Comparison of ENCODE assay signal across 8 mouse cellular contexts in the genomic region with DNA sequence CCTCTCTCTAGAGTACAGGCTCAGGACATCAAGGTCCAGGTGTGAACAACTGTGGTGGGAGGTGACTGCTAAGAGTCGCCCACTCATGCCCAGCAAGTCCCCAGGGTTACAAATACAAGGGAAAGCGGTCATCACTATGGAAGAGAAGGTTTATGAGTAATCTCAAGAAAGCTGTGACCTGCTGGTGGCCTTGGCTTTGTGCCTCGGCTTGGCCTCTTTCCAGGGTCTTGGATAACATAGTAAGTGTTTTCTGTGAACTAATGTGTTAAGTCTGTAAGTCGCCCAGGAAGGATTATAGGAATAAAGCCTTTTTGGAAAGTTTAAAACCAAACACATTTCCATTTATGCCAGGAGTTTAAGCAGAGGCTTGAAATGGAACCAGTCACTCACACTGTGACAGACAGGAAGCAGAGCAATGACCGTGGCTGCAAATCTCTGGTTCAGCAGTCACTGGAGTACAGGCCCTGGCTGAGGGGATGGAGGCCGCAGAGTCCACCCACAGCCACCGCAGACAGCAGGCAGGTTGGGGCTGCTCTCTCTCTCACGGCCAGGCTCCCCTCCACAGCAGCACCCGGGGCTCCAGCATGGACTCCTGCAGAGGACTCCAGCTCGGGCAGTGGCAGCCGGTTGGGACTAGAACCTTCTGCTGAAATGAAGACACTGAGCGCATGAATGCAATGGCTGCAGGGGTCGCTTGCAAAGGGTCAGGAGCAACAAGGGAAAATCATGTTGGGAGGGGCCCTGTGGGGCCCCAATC. TPM values are rescaled to one million over a fixed set of nuclear protein-coding genes. Genes with fewer than 3 reads are reported as not detected.
DNase-seq lines count a peak whose midpoint lies in the region; ATAC-seq and TF ChIP-seq lines count a peak whose summit lies in the region.

No protein-coding gene starts in this region.

- H3K36me3 ChIP-seq in hindbrain, postnatal 0 days (ENCODE audit: insufficient read depth, low read length), result peaks cover 11% of the 10 kb centered on the region
- peaks cover 48% of the 10 kb centered on the region for H3K36me3 ChIP-seq in hindbrain, embryonic 12.5 days
- H3K36me3 ChIP-seq in heart, embryonic 15.5 days, result peaks cover 27% of the 10 kb centered on the region; the same call in 1 of the 2 replicates
- peaks cover 5% of the 10 kb centered on the region for H3K36me3 ChIP-seq in lung, embryonic 16.5 days (ENCODE audit: control insufficient read depth, insufficient read depth, low read length)
- peaks cover 57% of the 10 kb centered on the region for H3K36me3 ChIP-seq in forebrain, embryonic 14.5 days (ENCODE audit: control insufficient read depth, insufficient read depth, low read length)
- no peaks in the 10 kb centered on the region; the same call in 1 of the 2 replicates for H3K36me3 ChIP-seq in midbrain, embryonic 11.5 days (ENCODE audit: control insufficient read depth, insufficient read depth, low read length)

- no peak for TF ChIP-seq CTCF in hindbrain, postnatal 0 days (IDR thresholded peaks at IDR 0.05; ENCODE audit: low read depth)

- H3K4me3 ChIP-seq in hindbrain, postnatal 0 days (ENCODE audit: low read length), result no peak overlapping the region
- H3K4me3 ChIP-seq in hindbrain, embryonic 12.5 days, result no peak overlapping the region
- no peak overlapping the region for H3K4me3 ChIP-seq in heart, embryonic 15.5 days
- no peak overlapping the region for H3K4me3 ChIP-seq in lung, embryonic 16.5 days (ENCODE audit: low read length)
- no peak overlapping the region for H3K4me3 ChIP-seq in forebrain, embryonic 14.5 days (ENCODE audit: low read depth, low read length)
- H3K4me3 ChIP-seq in midbrain, embryonic 11.5 days (ENCODE audit: low read depth, low read length), result no peak overlapping the region

- no peaks in the 10 kb centered on the region for H3K9me3 ChIP-seq in hindbrain, postnatal 0 days (ENCODE audit: low read length)
- H3K9me3 ChIP-seq in hindbrain, embryonic 12.5 days (replicated peaks), result no peaks in the 10 kb centered on the region
- H3K9me3 ChIP-seq in heart, embryonic 15.5 days (replicated peaks), result no peaks in the 10 kb centered on the region
- H3K9me3 ChIP-seq in lung, embryonic 16.5 days (ENCODE audit: control insufficient read depth, low read length), result no peaks in the 10 kb centered on the region
- H3K9me3 ChIP-seq in forebrain, embryonic 14.5 days (replicated peaks; ENCODE audit: control insufficient read depth, low read length), result no peaks in the 10 kb centered on the region
- H3K9me3 ChIP-seq in midbrain, embryonic 11.5 days (ENCODE audit: control insufficient read depth, low read length), result no peaks in the 10 kb centered on the region

- H3K9ac ChIP-seq in hindbrain, postnatal 0 days (replicated peaks; ENCODE audit: low read length), result no peak overlapping the region
- no peak overlapping the region for H3K9ac ChIP-seq in hindbrain, embryonic 12.5 days
- peak overlapping the region; percentile 7 for H3K9ac ChIP-seq in heart, embryonic 15.5 days
- peak overlapping the region; percentile 22; the same call in 1 of the 2 replicates for H3K9ac ChIP-seq in lung, embryonic 16.5 days (ENCODE audit: low read length)
- no peak overlapping the region; the same call in 1 of the 2 replicates for H3K9ac ChIP-seq in forebrain, embryonic 14.5 days (ENCODE audit: low read length)
- H3K9ac ChIP-seq in midbrain, embryonic 11.5 days (ENCODE audit: low read length), result no peak overlapping the region

- 64% methylated on average over 13 of the region's 13 CpGs for WGBS in hindbrain, postnatal 0 days
- 75% methylated on average over 13 of the region's 13 CpGs for WGBS in hindbrain, embryonic 12.5 days
- WGBS in heart, embryonic 15.5 days, result 45% methylated on average over 13 of the region's 13 CpGs
- 50% methylated on average over 13 of the region's 13 CpGs for WGBS in lung, embryonic 16.5 days
- 83% methylated on average over 13 of the region's 13 CpGs for WGBS in forebrain, embryonic 14.5 days
- 78% methylated on average over 13 of the region's 13 CpGs for WGBS in midbrain, embryonic 11.5 days

- DNase-seq in hindbrain, postnatal 0 days (ENCODE audit: low spot score), result no peak
- DNase-seq in adrenal gland, adult 2 months, result peak; percentile 91
- no peak for DNase-seq in forebrain, embryonic 14.5 days (ENCODE audit: low spot score)
- no peak for DNase-seq in embryo, embryonic 11 days
- no peak for DNase-seq in midbrain, embryonic 11.5 days (ENCODE audit: low spot score, missing footprints)

- no peak for ATAC-seq in hindbrain, postnatal 0 days
- ATAC-seq in hindbrain, embryonic 12.5 days (ENCODE audit: low FRiP score), result no peak
- ATAC-seq in heart, embryonic 15.5 days (replicated peaks; ENCODE audit: insufficient number of reproducible peaks, insufficient read depth, low FRiP score, low read depth), result no peak
- ATAC-seq in lung, embryonic 16.5 days (ENCODE audit: low read depth), result peak; percentile 48
- no peak for ATAC-seq in forebrain, embryonic 14.5 days
- no peak for ATAC-seq in midbrain, embryonic 11.5 days (ENCODE audit: low FRiP score)

- H3K4me1 ChIP-seq in hindbrain, postnatal 0 days (ENCODE audit: insufficient read depth, low read length), result no peaks in the 10 kb centered on the region
- H3K4me1 ChIP-seq in hindbrain, embryonic 12.5 days, result no peaks in the 10 kb centered on the region
- peaks cover 73% of the 10 kb centered on the region for H3K4me1 ChIP-seq in heart, embryonic 15.5 days (replicated peaks)
- peaks cover 17% of the 10 kb centered on the region for H3K4me1 ChIP-seq in lung, embryonic 16.5 days (replicated peaks; ENCODE audit: control insufficient read depth, insufficient read depth, low read length)
- H3K4me1 ChIP-seq in forebrain, embryonic 14.5 days (ENCODE audit: control insufficient read depth, insufficient read depth, low read length), result no peaks in the 10 kb centered on the region
- H3K4me1 ChIP-seq in midbrain, embryonic 11.5 days (ENCODE audit: control insufficient read depth, insufficient read depth, low read length), result no peaks in the 10 kb centered on the region

- no peak overlapping the region for H3K4me2 ChIP-seq in hindbrain, postnatal 0 days (ENCODE audit: low read depth, low read length)
- H3K4me2 ChIP-seq in hindbrain, embryonic 12.5 days (replicated peaks), result no peak overlapping the region
- H3K4me2 ChIP-seq in heart, embryonic 15.5 days, result no peak overlapping the region
- H3K4me2 ChIP-seq in lung, embryonic 16.5 days (ENCODE audit: low read depth, low read length), result no peak overlapping the region
- no peak overlapping the region for H3K4me2 ChIP-seq in forebrain, embryonic 14.5 days (ENCODE audit: low read length)
- H3K4me2 ChIP-seq in midbrain, embryonic 11.5 days, result no peak overlapping the region

- H3K27ac ChIP-seq in hindbrain, postnatal 0 days, result peak overlapping the region; percentile 45; the same call in 1 of the 2 replicates
- H3K27ac ChIP-seq in hindbrain, embryonic 12.5 days, result no peak overlapping the region
- peak overlapping the region; percentile 85 for H3K27ac ChIP-seq in heart, embryonic 15.5 days
- peak overlapping the region; percentile 40; the same call in 1 of the 2 replicates for H3K27ac ChIP-seq in lung, embryonic 16.5 days (ENCODE audit: low read length)
- no peak overlapping the region for H3K27ac ChIP-seq in forebrain, embryonic 14.5 days (ENCODE audit: low read depth, low read length)
- H3K27ac ChIP-seq in midbrain, embryonic 11.5 days (ENCODE audit: low read depth, low read length), result no peak overlapping the region

- no peaks in the 10 kb centered on the region for H3K27me3 ChIP-seq in hindbrain, postnatal 0 days (ENCODE audit: insufficient read depth, low read length)
- H3K27me3 ChIP-seq in hindbrain, embryonic 12.5 days, result peaks cover 4% of the 10 kb centered on the region; the same call in 1 of the 2 replicates
- no peaks in the 10 kb centered on the region for H3K27me3 ChIP-seq in heart, embryonic 15.5 days
- no peaks in the 10 kb centered on the region for H3K27me3 ChIP-seq in lung, embryonic 16.5 days (ENCODE audit: control insufficient read depth, insufficient read depth, low read depth, low read length)
- 0 out of 2 replicates have a peak, but pooled peaks cover 4% of the 10 kb centered on the region for H3K27me3 ChIP-seq in forebrain, embryonic 14.5 days (replicated peaks; ENCODE audit: control insufficient read depth, insufficient read depth, low read length)
- no peaks in the 10 kb centered on the region; the same call in 1 of the 2 replicates for H3K27me3 ChIP-seq in midbrain, embryonic 11.5 days (ENCODE audit: control insufficient read depth, insufficient read depth, low read length)

RNA-seq across cellular contexts. Expression of gene Gm10570, which starts 7.5 kb away (rescaled TPM):
- total RNA-seq in hindbrain, postnatal 0 days (2014; rRNA removed), result 4.5 and 6.8 TPM in 2 replicates
- 1.3 and 1.7 TPM in 2 replicates for polyA plus RNA-seq in hindbrain, postnatal 0 days (2015; fragmentation: Nextera tagmentation; extraction: Ambion mirVana)
- polyA plus RNA-seq in hindbrain, embryonic 12.5 days (2016; fragmentation: Nextera tagmentation; extraction: Ambion mirVana), result 0.46 TPM in 1 of 2 replicates, not detected in the other
- total RNA-seq in adrenal gland, adult 2 months (2021), result not detected
- polyA plus RNA-seq in adrenal gland, adult 2 months (2012; rRNA removed), result 0.34 and 0.64 TPM in 2 replicates
- polyA plus RNA-seq in heart, embryonic 15.5 days (2015; fragmentation: Nextera tagmentation; extraction: Ambion mirVana), result 0.98 and 1.0 TPM in 2 replicates
- not detected in 2 replicates for polyA plus RNA-seq in lung, embryonic 16.5 days (2015; fragmentation: Nextera tagmentation; extraction: Ambion mirVana)
- 0.63 and 0.80 TPM in 2 replicates for polyA plus RNA-seq in forebrain, embryonic 14.5 days (2014; fragmentation: Nextera tagmentation; extraction: Ambion mirVana)
- polyA plus RNA-seq in midbrain, embryonic 11.5 days (2014; fragmentation: Nextera tagmentation; extraction: Ambion mirVana), result not detected in 2 replicates

RNA-seq across cellular contexts. Expression of gene Fabp3, which starts 7.6 kb away (rescaled TPM):
- 122 and 131 TPM in 2 replicates for total RNA-seq in hindbrain, postnatal 0 days (2014; rRNA removed)
- 392 and 410 TPM in 2 replicates for polyA plus RNA-seq in hindbrain, postnatal 0 days (2015; fragmentation: Nextera tagmentation; extraction: Ambion mirVana)
- polyA plus RNA-seq in hindbrain, embryonic 12.5 days (2016; fragmentation: Nextera tagmentation; extraction: Ambion mirVana), result 44.2 and 46.0 TPM in 2 replicates
- 100 to 1,000 TPM in 1 of 2 experiments, 10 to 100 TPM in 1; 51.1 to 150 TPM for total RNA-seq in adrenal gland, adult 2 months (2021)
- polyA plus RNA-seq in adrenal gland, adult 2 months (2012; rRNA removed), result 19.0 and 24.8 TPM in 2 replicates
- polyA plus RNA-seq in heart, embryonic 15.5 days (2015; fragmentation: Nextera tagmentation; extraction: Ambion mirVana), result 1,204 and 1,729 TPM in 2 replicates
- polyA plus RNA-seq in lung, embryonic 16.5 days (2015; fragmentation: Nextera tagmentation; extraction: Ambion mirVana), result 41.0 and 54.4 TPM in 2 replicates
- 107 and 121 TPM in 2 replicates for polyA plus RNA-seq in forebrain, embryonic 14.5 days (2014; fragmentation: Nextera tagmentation; extraction: Ambion mirVana)
- 16.7 and 18.6 TPM in 2 replicates for polyA plus RNA-seq in midbrain, embryonic 11.5 days (2014; fragmentation: Nextera tagmentation; extraction: Ambion mirVana)

RNA-seq across cellular contexts. Expression of gene Serinc2, which starts 36.9 kb away (rescaled TPM):
- total RNA-seq in hindbrain, postnatal 0 days (2014; rRNA removed), result 17.1 and 18.7 TPM in 2 replicates
- 17.8 and 19.2 TPM in 2 replicates for polyA plus RNA-seq in hindbrain, postnatal 0 days (2015; fragmentation: Nextera tagmentation; extraction: Ambion mirVana)
- polyA plus RNA-seq in hindbrain, embryonic 12.5 days (2016; fragmentation: Nextera tagmentation; extraction: Ambion mirVana), result 85.2 and 85.3 TPM in 2 replicates
- total RNA-seq in adrenal gland, adult 2 months (2021), result 1 to 10 TPM in 1 of 2 experiments, under 1 TPM in 1; 0.93 to 1.0 TPM
- 6.2 and 7.1 TPM in 2 replicates for polyA plus RNA-seq in adrenal gland, adult 2 months (2012; rRNA removed)
- 6.3 and 11.3 TPM in 2 replicates for polyA plus RNA-seq in heart, embryonic 15.5 days (2015; fragmentation: Nextera tagmentation; extraction: Ambion mirVana)
- polyA plus RNA-seq in lung, embryonic 16.5 days (2015; fragmentation: Nextera tagmentation; extraction: Ambion mirVana), result 19.9 and 20.4 TPM in 2 replicates
- polyA plus RNA-seq in forebrain, embryonic 14.5 days (2014; fragmentation: Nextera tagmentation; extraction: Ambion mirVana), result 79.1 and 93.9 TPM in 2 replicates
- 44.0 and 50.9 TPM in 2 replicates for polyA plus RNA-seq in midbrain, embryonic 11.5 days (2014; fragmentation: Nextera tagmentation; extraction: Ambion mirVana)

RNA-seq across cellular contexts. Expression of gene Zcchc17, which starts 43.8 kb away (rescaled TPM):
- total RNA-seq in hindbrain, postnatal 0 days (2014; rRNA removed), result 23.9 and 31.4 TPM in 2 replicates
- 93.2 and 101 TPM in 2 replicates for polyA plus RNA-seq in hindbrain, postnatal 0 days (2015; fragmentation: Nextera tagmentation; extraction: Ambion mirVana)
- 76.2 and 80.5 TPM in 2 replicates for polyA plus RNA-seq in hindbrain, embryonic 12.5 days (2016; fragmentation: Nextera tagmentation; extraction: Ambion mirVana)
- 10 to 100 TPM; 48.9 to 54.2 TPM for total RNA-seq in adrenal gland, adult 2 months (2021)
- polyA plus RNA-seq in adrenal gland, adult 2 months (2012; rRNA removed), result 57.2 and 71.3 TPM in 2 replicates
- polyA plus RNA-seq in heart, embryonic 15.5 days (2015; fragmentation: Nextera tagmentation; extraction: Ambion mirVana), result 43.2 and 48.7 TPM in 2 replicates
- 62.5 and 72.0 TPM in 2 replicates for polyA plus RNA-seq in lung, embryonic 16.5 days (2015; fragmentation: Nextera tagmentation; extraction: Ambion mirVana)
- 91.3 and 91.7 TPM in 2 replicates for polyA plus RNA-seq in forebrain, embryonic 14.5 days (2014; fragmentation: Nextera tagmentation; extraction: Ambion mirVana)
- 81.2 and 84.7 TPM in 2 replicates for polyA plus RNA-seq in midbrain, embryonic 11.5 days (2014; fragmentation: Nextera tagmentation; extraction: Ambion mirVana)

RNA-seq across cellular contexts. Expression of gene Snrnp40, which starts 44.0 kb away (rescaled TPM):
- 57.9 and 74.2 TPM in 2 replicates for total RNA-seq in hindbrain, postnatal 0 days (2014; rRNA removed)
- polyA plus RNA-seq in hindbrain, postnatal 0 days (2015; fragmentation: Nextera tagmentation; extraction: Ambion mirVana), result 84.5 and 88.9 TPM in 2 replicates
- 147 and 151 TPM in 2 replicates for polyA plus RNA-seq in hindbrain, embryonic 12.5 days (2016; fragmentation: Nextera tagmentation; extraction: Ambion mirVana)
- 10 to 100 TPM; 31.4 to 33.6 TPM for total RNA-seq in adrenal gland, adult 2 months (2021)
- 18.9 and 19.6 TPM in 2 replicates for polyA plus RNA-seq in adrenal gland, adult 2 months (2012; rRNA removed)
- 62.7 and 81.1 TPM in 2 replicates for polyA plus RNA-seq in heart, embryonic 15.5 days (2015; fragmentation: Nextera tagmentation; extraction: Ambion mirVana)
- polyA plus RNA-seq in lung, embryonic 16.5 days (2015; fragmentation: Nextera tagmentation; extraction: Ambion mirVana), result 135 and 138 TPM in 2 replicates
- polyA plus RNA-seq in forebrain, embryonic 14.5 days (2014; fragmentation: Nextera tagmentation; extraction: Ambion mirVana), result 143 and 160 TPM in 2 replicates
- polyA plus RNA-seq in midbrain, embryonic 11.5 days (2014; fragmentation: Nextera tagmentation; extraction: Ambion mirVana), result 220 and 223 TPM in 2 replicates

Comparison
In these comparisons a context has a peak if more than half of its experiments do, and no peak if none do; other contexts are left out.
1. H3K27ac ChIP-seq: peak in hindbrain, postnatal 0 days (single experiment), heart, embryonic 15.5 days (single experiment) and lung, embryonic 16.5 days (single experiment); none in hindbrain, embryonic 12.5 days (single experiment), forebrain, embryonic 14.5 days (single experiment) and midbrain, embryonic 11.5 days (single experiment).
2. H3K9ac ChIP-seq: peak in heart, embryonic 15.5 days (single experiment) and lung, embryonic 16.5 days (single experiment); none in hindbrain, postnatal 0 days (single experiment), hindbrain, embryonic 12.5 days (single experiment), forebrain, embryonic 14.5 days (single experiment) and midbrain, embryonic 11.5 days (single experiment).